Mouse (Mus musculus) heart, adult 2 months (tissue): Measurements from ENCODE around the gene L3mbtl4. TPM values are rescaled to one million over a fixed set of nuclear protein-coding genes. Genes with fewer than 3 reads are reported as not detected.
A peak's percentile ranks its signal among the peaks of the same experiment; 100 is the strongest.

Experiments
- DNase-seq, 2 experiments: peaks; one replicate each; pipeline ENCODE4 v3.0.0; 2021
- H3K27ac ChIP-seq: fragments of 200-600 bp; 2 replicates; pipeline ENCODE4 v1.8.1; 2022
- H3K27me3 ChIP-seq: fragments of 200-500 bp; 2 replicates; pipeline ENCODE4 v1.6.1; 2012; ENCODE audit warnings: mild to moderate bottlenecking, low read length, inconsistent platforms, mixed read lengths; ENCODE audit not compliant: control insufficient read depth, insufficient read depth
- H3K36me3 ChIP-seq: fragments of 200-500 bp; 2 replicates; pipeline ENCODE4 v1.6.1; 2012; ENCODE audit warnings: low read length, inconsistent platforms; ENCODE audit not compliant: control insufficient read depth, insufficient read depth
- H3K4me1 ChIP-seq: fragments of 200-500 bp; 2 replicates; pipeline ENCODE4 v1.6.1; 2011; ENCODE audit warnings: low read length; ENCODE audit not compliant: control insufficient read depth, insufficient read depth
- H3K4me3 ChIP-seq: fragments of 200-600 bp; 2 replicates; pipeline ENCODE4 v1.8.1; 2022
- H3K79me2 ChIP-seq: fragments of 200-500 bp; replicated peaks from 2 replicates; pipeline ENCODE4 v1.6.1; 2012; ENCODE audit warnings: mild to moderate bottlenecking, inconsistent platforms, low read length, moderate library complexity, mixed read lengths; ENCODE audit not compliant: control insufficient read depth, insufficient read depth
- H3K9ac ChIP-seq: fragments of 200-500 bp; 2 replicates; pipeline ENCODE4 v1.6.1; 2012; ENCODE audit warnings: low read depth, mild to moderate bottlenecking, control low read depth, inconsistent platforms, low read length, mixed read lengths
- CTCF ChIP-seq: fragments of 200-600 bp; IDR thresholded peaks from 2 replicates; pipeline ENCODE4 v1.8.1; 2022; ENCODE audit warnings: antibody characterized with exemption, mild to moderate bottlenecking, moderate library complexity
- EP300 ChIP-seq: fragments of 200-500 bp; IDR thresholded peaks from 2 replicates; pipeline ENCODE4 v1.6.1; 2011; ENCODE audit warnings: low read depth, low read length, control low read depth; ENCODE audit not compliant: insufficient read depth
- POLR2A ChIP-seq: fragments of 200-500 bp; IDR thresholded peaks from 2 replicates; pipeline ENCODE4 v1.6.1; 2011; ENCODE audit warnings: mild to moderate bottlenecking, low read depth, low read length, control low read depth; ENCODE audit not compliant: insufficient read depth
- WGBS: fragments of 180-500 bp; shearing (Covaris S2); methylation state at CpG from one replicate; pipeline ENCODE4 v1.1.7; 2018; 5-methylcytosine and 5-hydroxymethylcytosine counted together
- intact Hi-C: fragments of 180-260 bp; cut with DNase I; formaldehyde crosslinking; loops from one replicate; pipeline ENCODE4 v1.15.1; 2025
- polyA plus RNA-seq: library from polyadenylated mRNA; depleted of rRNA; stranded (reverse); fragments of >200 nt; gene quantifications from 2 replicates; pipeline ENCODE4 v1.2.3, GENCODE M21; 2012
- total RNA-seq, 2 experiments: library from RNA; stranded (reverse); gene quantifications; 2 replicates each; pipeline ENCODE4 v1.2.3; 2021

L3mbtl4 gene
- total and polyA plus RNA-seq, 3 experiments = not detected

DNA sequence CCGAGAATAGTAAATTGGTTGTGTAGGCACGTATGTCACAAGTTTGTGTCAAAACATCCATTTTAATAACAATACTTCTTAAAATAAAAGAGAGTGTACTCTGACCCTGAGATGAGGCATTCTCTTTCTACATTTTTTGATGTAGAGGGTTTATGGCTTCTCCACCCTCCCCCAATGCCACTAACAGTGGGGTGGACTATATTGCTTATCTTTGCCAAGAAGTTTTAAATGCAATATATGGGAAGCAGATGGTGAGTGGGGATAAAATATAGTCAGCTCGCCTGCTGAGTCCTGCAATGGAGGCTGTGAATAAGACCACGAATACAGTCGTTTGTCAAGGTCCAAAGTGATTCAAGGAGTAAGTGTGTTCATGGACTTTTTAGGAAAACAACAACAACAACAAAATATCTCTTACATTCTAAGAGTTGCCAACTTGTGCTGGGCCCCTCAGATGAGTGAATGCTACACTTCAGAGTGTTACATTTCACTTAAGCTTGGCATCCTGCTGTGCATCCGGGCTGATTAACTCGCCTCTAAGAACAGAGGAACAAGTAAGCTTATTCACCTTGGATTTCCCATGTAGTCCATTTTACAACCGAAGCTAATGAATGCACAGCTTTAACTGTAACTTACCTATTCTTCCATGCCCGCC lies 18.2 kb downstream of the L3mbtl4 start:
- Histone ChIP-seq H3K9ac (no peak overlapping the region), H3K27me3 (no peaks in the 10 kb centered on the region), H3K27ac (no peak overlapping the region), H3K36me3 (no peaks in the 10 kb centered on the region), H3K79me2 (no peaks in the 10 kb centered on the region), H3K4me3 (no peak overlapping the region), H3K4me1 (no peaks in the 10 kb centered on the region)
- intact Hi-C loops = no loop called here
- TF ChIP-seq EP300 (no peak), CTCF (no peak), POLR2A (no peak)
- WGBS = 60% methylated on average over 9 of the region's 9 CpGs
- no peak for DNase-seq

DNA sequence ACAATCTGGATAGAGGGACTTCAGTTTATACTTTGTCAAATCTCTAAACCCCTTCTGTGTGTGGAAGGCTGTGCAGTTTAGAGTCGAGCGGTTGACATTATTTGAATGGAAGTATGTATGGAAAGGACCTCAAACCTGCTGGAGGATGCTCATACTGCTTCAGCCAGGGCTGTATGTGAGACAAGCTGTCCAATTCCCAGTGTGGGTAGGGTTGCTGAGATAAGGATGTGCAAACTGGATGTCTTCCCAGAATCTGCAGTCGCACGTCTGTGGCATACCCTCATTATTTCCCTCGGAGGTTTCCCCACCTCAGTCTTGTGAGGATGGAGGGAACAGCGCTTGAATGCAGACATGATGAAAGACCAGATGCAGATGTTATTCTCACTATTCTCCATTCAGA lies 34.8 kb downstream of the L3mbtl4 start:
- Histone ChIP-seq H3K79me2 (no peaks in the 10 kb centered on the region), H3K27me3 (no peaks in the 10 kb centered on the region), H3K9ac (no peak overlapping the region), H3K36me3 (no peaks in the 10 kb centered on the region), H3K27ac (no peak overlapping the region), H3K4me1 (no peaks in the 10 kb centered on the region), H3K4me3 (no peak overlapping the region)
- DNase-seq = no peak
- intact Hi-C loops = no loop called here
- 54% methylated on average over 6 of the region's 6 CpGs for WGBS
- TF ChIP-seq POLR2A = no peak
- no peak for TF ChIP-seq EP300
- TF ChIP-seq CTCF = no peak

DNA sequence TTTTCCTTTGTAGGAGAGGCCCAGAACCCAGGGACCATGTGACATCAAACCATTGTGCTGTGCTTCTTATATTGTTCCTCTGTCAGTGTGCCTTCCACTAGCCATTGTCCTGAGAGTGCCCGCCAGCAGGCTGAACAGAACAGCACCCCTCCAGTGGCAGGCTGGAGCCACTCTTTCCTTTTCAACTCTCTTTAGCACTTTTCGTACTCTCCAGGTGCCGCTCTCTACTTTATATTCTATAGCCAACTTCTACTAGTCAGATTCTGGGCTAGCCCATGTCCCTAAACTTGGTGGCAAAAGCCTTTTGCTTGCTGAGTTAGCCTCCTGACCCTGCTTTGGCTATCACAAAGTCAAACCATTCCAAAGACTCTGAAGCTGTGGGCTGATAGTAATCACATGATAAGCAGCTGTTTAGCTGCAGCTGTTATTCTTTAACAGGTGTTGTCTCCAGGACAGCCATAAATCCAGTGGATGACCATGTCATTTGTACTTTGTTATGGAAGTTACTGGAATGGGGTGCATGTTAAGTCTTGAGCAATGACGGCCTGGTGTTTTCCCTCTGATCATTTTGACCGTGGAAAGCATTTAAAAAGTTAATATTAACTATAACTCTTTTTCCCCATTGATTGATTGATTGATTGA lies 38.8 kb downstream of the L3mbtl4 start:
- no peak for DNase-seq
- Histone ChIP-seq H3K27ac (no peak overlapping the region), H3K9ac (no peak overlapping the region), H3K36me3 (no peaks in the 10 kb centered on the region), H3K4me1 (no peaks in the 10 kb centered on the region), H3K79me2 (no peaks in the 10 kb centered on the region), H3K4me3 (no peak overlapping the region), H3K27me3 (no peaks in the 10 kb centered on the region)
- TF ChIP-seq CTCF (no peak), EP300 (no peak), POLR2A (no peak)
- intact Hi-C loops = no loop called here
- 85% methylated on average over 5 of the region's 5 CpGs for WGBS

DNA sequence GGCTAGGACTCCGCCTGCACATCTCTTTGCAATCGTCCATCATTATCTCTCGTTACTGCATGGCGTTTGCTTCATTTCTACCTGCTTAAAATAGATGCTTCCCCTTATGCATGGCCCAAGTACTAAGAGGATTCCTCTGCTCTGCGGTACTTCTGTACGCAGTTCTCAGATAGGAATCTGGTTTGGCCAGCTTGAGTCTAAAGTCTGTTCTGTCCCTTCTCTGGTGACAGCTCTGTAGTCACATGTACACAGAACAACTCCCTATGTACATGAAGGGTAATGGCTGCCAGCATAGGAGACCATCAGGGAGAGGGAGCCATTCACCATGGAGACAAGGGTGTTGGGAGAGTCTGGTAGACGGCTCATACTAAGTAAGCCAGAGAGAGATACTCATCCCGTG lies 47.3 kb downstream of the L3mbtl4 start:
- intact Hi-C loops = no loop called here
- Histone ChIP-seq H3K4me1 (no peaks in the 10 kb centered on the region), H3K27me3 (no peaks in the 10 kb centered on the region), H3K4me3 (no peak overlapping the region), H3K9ac (no peak overlapping the region), H3K79me2 (no peaks in the 10 kb centered on the region), H3K27ac (no peak overlapping the region), H3K36me3 (no peaks in the 10 kb centered on the region)
- TF ChIP-seq EP300 = no peak
- DNase-seq = no peak
- WGBS = 65% methylated on average over 8 of the region's 8 CpGs

DNA sequence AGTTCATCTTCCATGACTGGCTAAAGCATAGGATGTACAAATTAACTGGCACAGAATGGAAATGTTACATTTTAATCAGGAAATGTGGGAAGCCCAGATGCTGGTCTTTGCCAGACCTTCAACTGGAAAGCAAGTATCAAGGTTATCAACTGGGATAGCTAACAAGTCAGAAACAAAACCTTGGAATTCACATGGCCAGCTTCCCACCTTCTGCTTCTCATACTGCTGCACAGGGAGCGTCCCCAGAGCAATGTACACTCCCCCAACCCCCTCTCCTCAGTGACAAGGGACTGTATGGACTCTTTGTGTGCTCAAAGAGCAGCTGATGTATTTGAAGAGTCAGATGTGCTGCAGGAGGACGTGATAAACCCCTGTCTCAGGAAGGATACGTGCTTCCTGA lies 49.0 kb downstream of the L3mbtl4 start:
- intact Hi-C loops = no loop called here
- Histone ChIP-seq H3K4me3 (no peak overlapping the region), H3K79me2 (no peaks in the 10 kb centered on the region), H3K9ac (no peak overlapping the region), H3K27ac (no peak overlapping the region), H3K36me3 (no peaks in the 10 kb centered on the region), H3K27me3 (no peaks in the 10 kb centered on the region), H3K4me1 (no peaks in the 10 kb centered on the region)
- no peak for TF ChIP-seq EP300
- no peak for TF ChIP-seq POLR2A
- TF ChIP-seq CTCF = no peak
- WGBS = 26% methylated on average over 3 of the region's 3 CpGs
- DNase-seq = no peak

DNA sequence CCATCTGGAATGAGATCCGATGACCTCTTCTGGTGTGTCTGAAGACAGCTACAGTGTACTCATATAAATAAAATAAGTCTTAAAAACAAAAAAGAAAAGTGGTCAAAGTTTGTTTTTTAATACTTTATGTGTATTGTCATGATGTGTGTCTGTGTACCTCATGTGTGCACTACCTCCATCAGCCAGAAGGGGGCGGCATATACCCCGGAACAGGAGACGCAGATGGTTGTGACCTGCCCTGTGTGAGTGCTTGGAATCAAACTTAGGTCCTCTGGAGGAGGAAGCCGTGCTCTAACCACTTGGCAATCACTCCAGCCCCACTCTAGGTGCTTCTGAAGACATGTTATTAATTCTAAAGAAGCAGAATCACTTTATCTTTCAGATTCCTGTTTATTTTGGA lies 58.6 kb downstream of the L3mbtl4 start:
- H3K9ac ChIP-seq = no peak overlapping the region
- 79% methylated on average over 5 of the region's 5 CpGs for WGBS
- DNase-seq = no peak
- no peaks in the 10 kb centered on the region for H3K4me1 ChIP-seq
- H3K27ac ChIP-seq = no peak overlapping the region
- H3K27me3 ChIP-seq = no peaks in the 10 kb centered on the region
- H3K4me3 ChIP-seq = no peak overlapping the region
- TF ChIP-seq EP300 (no peak), POLR2A (no peak), CTCF (peak; percentile 32)
- intact Hi-C loops = no loop called here
- no peaks in the 10 kb centered on the region for H3K36me3 ChIP-seq
- H3K79me2 ChIP-seq = no peaks in the 10 kb centered on the region
